Mouse (Mus musculus) hindbrain, postnatal 0 days (tissue): ENCODE measurements around the gene Pwp1. TPM values are rescaled to one million over a fixed set of nuclear protein-coding genes. Genes with fewer than 3 reads are reported as not detected.
"Not testable (repeated sequence)": the region's sequence is repeated elsewhere in the genome, so short reads cannot be mapped to it uniquely, and the experiment has no call there.

Experiments used
- ATAC-seq: fragments of 200-750 bp; cut with Nextera tagmentation; 2 replicates; pipeline ENCODE4 v1.8.0; 2017; ENCODE audit warnings: mild to moderate bottlenecking, moderate TSS enrichment, moderate library complexity
- DNase-seq: peaks from one replicate; pipeline ENCODE4 v3.0.0-alpha.2; 2015; ENCODE audit warnings: low spot score
- H3K27ac ChIP-seq: fragments of 300-500 bp; sonication (generic); 2 replicates; pipeline ENCODE4 v1.5.1; 2014; ENCODE audit warnings: mild to moderate bottlenecking
- H3K27me3 ChIP-seq: fragments of 300-500 bp; sonication (generic); 2 replicates; pipeline ENCODE4 v1.6.1; 2014; ENCODE audit warnings: low read length, mixed read lengths; ENCODE audit not compliant: insufficient read depth
- H3K36me3 ChIP-seq: fragments of 300-500 bp; sonication (generic); 2 replicates; pipeline ENCODE4 v1.6.1; 2014; ENCODE audit warnings: low read length, mixed read lengths; ENCODE audit not compliant: insufficient read depth
- H3K4me1 ChIP-seq: fragments of 300-500 bp; sonication (generic); 2 replicates; pipeline ENCODE4 v1.6.1; 2014; ENCODE audit warnings: antibody characterized with exemption, low read length, mixed read lengths; ENCODE audit not compliant: insufficient read depth
- H3K4me2 ChIP-seq: fragments of 300-500 bp; sonication (generic); 2 replicates; pipeline ENCODE4 v1.6.1; 2014; ENCODE audit warnings: low read depth, mild to moderate bottlenecking, low read length, moderate library complexity, mixed read lengths
- H3K4me3 ChIP-seq: fragments of 300-500 bp; sonication (generic); 2 replicates; pipeline ENCODE4 v1.5.1; 2014; ENCODE audit warnings: low read length
- H3K9ac ChIP-seq: fragments of 300-500 bp; sonication (generic); replicated peaks from 2 replicates; pipeline ENCODE4 v1.6.1; 2014; ENCODE audit warnings: mild to moderate bottlenecking, low read length, moderate library complexity, mixed read lengths
- H3K9me3 ChIP-seq: fragments of 300-500 bp; sonication (generic); 2 replicates; pipeline ENCODE4 v1.6.1; 2016; ENCODE audit warnings: low read length, mixed read lengths
- CTCF ChIP-seq: IDR thresholded peaks from 2 replicates; pipeline ENCODE4 v1.5.1; 2016; ENCODE audit warnings: antibody characterized with exemption, control low read depth, low read depth
- WGBS: fragments of 180-500 bp; shearing (Covaris S2); extraction: QIAGEN DNeasy Blood & Tissue Kit; methylation state at CpG from one replicate; pipeline ENCODE4 v1.1.7; 2014; 5-methylcytosine and 5-hydroxymethylcytosine counted together
- polyA plus RNA-seq: library from polyadenylated mRNA; unstranded; fragments of >200 nt; fragmentation: Nextera tagmentation; extraction: Ambion mirVana; gene quantifications from 2 replicates; pipeline ENCODE4 v1.2.1, GENCODE M21; 2015
- total RNA-seq: library from RNA; depleted of rRNA; stranded (reverse); fragments of >200 nt; gene quantifications from 2 replicates; pipeline ENCODE4 v1.2.3, GENCODE M21; 2014; rRNA removed

Gene Pwp1
- 36.3 and 42.1 TPM in 2 replicates for total RNA-seq
- 50.2 and 50.6 TPM in 2 replicates for polyA plus RNA-seq

- H3K36me3 ChIP-seq, H3K9me3 ChIP-seq, H3K27me3 ChIP-seq, H3K4me1 ChIP-seq: not testable (repeated sequence)
- peak within 1 kb of the TSS; percentile 72 for H3K4me2 ChIP-seq
- H3K9ac ChIP-seq: peak within 1 kb of the TSS; percentile 65
- peak within 1 kb of the TSS; percentile 77 for H3K27ac ChIP-seq
- TF ChIP-seq CTCF: peak; percentile 30; the same call in 1 of the 2 replicates
- peak; percentile 96 for ATAC-seq
- under 1% methylated on average over 40 of the region's 49 CpGs for WGBS
- peak; percentile 69 for DNase-seq
- peak within 1 kb of the TSS; percentile 51 for H3K4me3 ChIP-seq
These were observed at the start of gene Pwp1 for GRCm38 (mm10) chr10:85829085-85829853. Gene Pwp1, plus strand, starts transcription at chr10:85829494.

GRCm38 (mm10) chr10:85822143-85822696 is 7.1 kb upstream of the Pwp1 start:
- not testable (repeated sequence) for H3K9ac ChIP-seq, H3K4me1 ChIP-seq, ATAC-seq, DNase-seq, H3K36me3 ChIP-seq, H3K27ac ChIP-seq, H3K27me3 ChIP-seq, H3K4me3 ChIP-seq, H3K9me3 ChIP-seq, H3K4me2 ChIP-seq
- WGBS: 97% methylated on average over 1 of the region's 3 CpGs

GRCm38 (mm10) chr10:85823752-85824151 is 5.5 kb upstream of the Pwp1 start:
- not testable (repeated sequence) for H3K9ac ChIP-seq, H3K27ac ChIP-seq, H3K4me2 ChIP-seq, ATAC-seq, H3K4me3 ChIP-seq, DNase-seq, H3K9me3 ChIP-seq, H3K4me1 ChIP-seq, H3K27me3 ChIP-seq, H3K36me3 ChIP-seq
- WGBS: 96% methylated on average over 1 of the region's 1 CpGs

GRCm38 (mm10) chr10:85828722-85829084 is 591 bp upstream of the Pwp1 start:
- H3K36me3 ChIP-seq, H3K9me3 ChIP-seq, H3K4me1 ChIP-seq, H3K27me3 ChIP-seq, H3K9ac ChIP-seq, DNase-seq: not testable (repeated sequence)
- ATAC-seq: peak; percentile 33
- 38% methylated on average over 5 of the region's 5 CpGs for WGBS
- Histone ChIP-seq H3K4me2 (peak overlapping the region; percentile 72; the same call in 1 of the 2 replicates), H3K4me3 (peak overlapping the region; percentile 51; the same call in 1 of the 2 replicates), H3K27ac (peak overlapping the region; percentile 77)

GRCm38 (mm10) chr10:85846105-85846862 is 17.0 kb downstream of the Pwp1 start:
- no peak for ATAC-seq
- no peak overlapping the region for H3K4me3 ChIP-seq
- H3K9ac ChIP-seq: no peak overlapping the region
- no peaks in the 10 kb centered on the region for H3K9me3 ChIP-seq
- H3K4me2 ChIP-seq: no peak overlapping the region
- H3K27ac ChIP-seq: no peak overlapping the region
- no peaks in the 10 kb centered on the region for H3K27me3 ChIP-seq
- no peaks in the 10 kb centered on the region for H3K36me3 ChIP-seq
- no peak for DNase-seq
- no peak for TF ChIP-seq CTCF
- no peaks in the 10 kb centered on the region for H3K4me1 ChIP-seq
- 76% methylated on average over 4 of the region's 4 CpGs for WGBS

DNA sequence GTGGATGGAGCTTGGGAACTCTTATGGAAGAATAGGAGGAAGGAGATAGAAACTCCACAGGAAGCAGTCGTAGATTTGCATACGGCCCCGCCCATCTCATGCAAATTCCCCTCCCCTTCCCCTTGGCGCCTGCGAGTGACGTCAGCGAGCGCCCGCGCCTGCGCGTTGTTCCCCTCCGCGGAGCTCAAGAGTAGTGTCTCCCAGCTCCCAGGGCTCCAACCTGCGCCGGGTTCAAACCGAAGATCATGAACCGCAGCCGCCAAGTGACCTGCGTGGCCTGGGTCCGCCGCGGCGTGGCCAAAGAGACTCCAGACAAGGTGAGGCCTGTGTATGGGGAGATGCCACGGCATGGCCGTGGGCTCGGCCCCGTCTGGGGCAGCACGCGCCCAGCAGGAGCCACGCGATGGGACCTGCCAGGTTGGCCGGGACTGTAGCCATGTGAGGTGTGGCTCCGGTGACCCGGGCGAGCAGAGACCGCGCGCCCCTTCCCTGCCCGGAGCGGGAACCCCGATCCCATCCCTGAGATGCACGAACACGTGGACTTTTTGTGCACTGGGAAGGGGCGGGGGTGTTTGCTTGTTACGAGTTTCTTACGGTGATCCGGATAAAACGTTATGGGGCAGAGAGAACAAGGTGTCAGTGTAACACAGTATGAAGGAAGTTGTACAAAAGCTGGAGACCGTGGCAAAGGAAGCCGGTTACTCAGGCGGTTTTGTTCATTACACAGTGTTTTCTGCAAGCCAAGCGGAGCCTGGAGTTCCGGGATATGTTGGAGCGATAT is 42.6 kb downstream of the Pwp1 start:
- Histone ChIP-seq H3K27ac (peak overlapping the region; percentile 58; the same call in 1 of the 2 replicates), H3K4me1 (peaks cover 7% of the 10 kb centered on the region), H3K27me3 (no peaks in the 10 kb centered on the region), H3K36me3 (peaks cover 22% of the 10 kb centered on the region), H3K9me3 (no peaks in the 10 kb centered on the region; the same call in 1 of the 2 replicates), H3K9ac (peak overlapping the region; percentile 77), H3K4me2 (peak overlapping the region; percentile 70), H3K4me3 (peak overlapping the region; percentile 99)
- TF ChIP-seq CTCF: no peak
- ATAC-seq (peak; percentile 97), DNase-seq (peak; percentile 95)
- WGBS: under 1% methylated on average over 55 of the region's 55 CpGs
